Comparison of ENCODE assay signal across 17 mouse cellular contexts in the genomic region with DNA sequence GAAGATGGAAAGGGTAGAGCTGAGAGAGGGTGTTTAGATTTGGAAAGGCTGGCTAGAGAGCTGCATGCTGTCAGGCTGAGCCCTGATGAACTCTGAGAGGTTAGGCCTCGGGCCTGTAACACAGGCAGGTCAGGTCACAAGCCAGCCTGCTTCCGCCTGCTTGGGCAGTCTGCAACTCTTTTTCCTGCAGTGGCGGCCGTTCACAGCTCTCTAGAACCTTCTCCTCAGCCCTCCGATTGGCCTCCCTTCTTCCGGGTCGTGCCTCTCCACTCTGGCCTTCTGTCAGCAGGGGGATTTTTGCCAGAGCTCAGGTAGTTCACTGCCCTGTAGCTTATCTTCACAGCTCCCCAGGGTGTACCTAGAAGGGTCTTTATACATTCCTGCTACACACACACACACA. TPM values are rescaled to one million over a fixed set of nuclear protein-coding genes. Genes with fewer than 3 reads are reported as not detected.
DNase-seq lines count a peak whose midpoint lies in the region; ATAC-seq lines count a peak whose summit lies in the region.
"Had no signal": no experiment of that assay in that cellular context is flagged by ENCODE, and none has a peak within 500 bp of the region (broad histone marks: within the 10 kb centered on the region; RNA-seq: fewer than 3 reads in every experiment).

No protein-coding gene starts in this region.

- no peaks in the 10 kb centered on the region for H3K36me3 ChIP-seq in forebrain, embryonic 11.5 days (ENCODE audit: control insufficient read depth, insufficient read depth, low read length)
- no peaks in the 10 kb centered on the region for H3K36me3 ChIP-seq in forebrain, embryonic 10.5 days (replicated peaks)
- H3K36me3 ChIP-seq in limb, embryonic 12.5 days, result no peaks in the 10 kb centered on the region; the same call in 1 of the 2 replicates
- H3K36me3 ChIP-seq in limb, embryonic 10.5 days, result no peaks in the 10 kb centered on the region
- H3K36me3 ChIP-seq in intestine, embryonic 16.5 days (ENCODE audit: control insufficient read depth, insufficient read depth, low read length), result no peaks in the 10 kb centered on the region
- H3K36me3 ChIP-seq: heart, embryonic 10.5 days; limb, embryonic 13.5 days had no signal

- 69% methylated on average over 7 of the region's 7 CpGs for WGBS in forebrain, embryonic 11.5 days
- 76% methylated on average over 7 of the region's 7 CpGs for WGBS in forebrain, embryonic 10.5 days
- WGBS in limb, embryonic 12.5 days, result 64% methylated on average over 7 of the region's 7 CpGs
- WGBS in limb, embryonic 10.5 days, result 77% methylated on average over 7 of the region's 7 CpGs
- 67% methylated on average over 7 of the region's 7 CpGs for WGBS in intestine, embryonic 16.5 days

- H3K27ac ChIP-seq in forebrain, embryonic 11.5 days (ENCODE audit: low read depth, low read length), result no peak overlapping the region
- no peak overlapping the region for H3K27ac ChIP-seq in forebrain, embryonic 10.5 days
- H3K27ac ChIP-seq in limb, embryonic 12.5 days, result no peak overlapping the region
- no peak overlapping the region for H3K27ac ChIP-seq in limb, embryonic 10.5 days
- H3K27ac ChIP-seq in intestine, embryonic 16.5 days (ENCODE audit: low read length), result no peak overlapping the region
- H3K27ac ChIP-seq: heart, embryonic 10.5 days; hindbrain, postnatal 0 days; limb, embryonic 13.5 days had no signal

- H3K4me2 ChIP-seq in forebrain, embryonic 11.5 days (ENCODE audit: low read depth, low read length, severe bottlenecking), result no peak overlapping the region
- no peak overlapping the region for H3K4me2 ChIP-seq in limb, embryonic 12.5 days
- no peak overlapping the region for H3K4me2 ChIP-seq in intestine, embryonic 16.5 days (ENCODE audit: low read depth, low read length)
- H3K4me2 ChIP-seq: limb, embryonic 13.5 days had no signal

- no peak for ATAC-seq in forebrain, embryonic 11.5 days (replicated peaks; ENCODE audit: low FRiP score)
- ATAC-seq in limb, embryonic 12.5 days (ENCODE audit: insufficient number of reproducible peaks, insufficient read depth, low FRiP score, low TSS enrichment, low read depth), result 0 out of 2 replicates have a peak, but pooled peaks have one; percentile 6
- ATAC-seq in intestine, embryonic 16.5 days, result peak; percentile 24

- no peak overlapping the region for H3K9ac ChIP-seq in forebrain, embryonic 11.5 days (ENCODE audit: low read length)
- H3K9ac ChIP-seq in limb, embryonic 12.5 days (replicated peaks), result no peak overlapping the region
- no peak overlapping the region for H3K9ac ChIP-seq in intestine, embryonic 16.5 days (ENCODE audit: low read depth, low read length)
- H3K9ac ChIP-seq: limb, embryonic 13.5 days had no signal

- H3K9me3 ChIP-seq in forebrain, embryonic 11.5 days (ENCODE audit: control insufficient read depth, low read length), result no peaks in the 10 kb centered on the region
- H3K9me3 ChIP-seq in forebrain, embryonic 10.5 days, result no peaks in the 10 kb centered on the region
- no peaks in the 10 kb centered on the region for H3K9me3 ChIP-seq in limb, embryonic 12.5 days
- no peaks in the 10 kb centered on the region for H3K9me3 ChIP-seq in limb, embryonic 10.5 days (replicated peaks)
- no peaks in the 10 kb centered on the region for H3K9me3 ChIP-seq in intestine, embryonic 16.5 days (ENCODE audit: control insufficient read depth, low read length)
- H3K9me3 ChIP-seq: heart, embryonic 10.5 days; limb, embryonic 13.5 days had no signal

- H3K27me3 ChIP-seq in forebrain, embryonic 11.5 days (ENCODE audit: control insufficient read depth, insufficient read depth, low read length), result no peaks in the 10 kb centered on the region
- peaks cover 19% of the 10 kb centered on the region for H3K27me3 ChIP-seq in forebrain, embryonic 10.5 days (ENCODE audit: poor library complexity, severe bottlenecking)
- no peaks in the 10 kb centered on the region for H3K27me3 ChIP-seq in limb, embryonic 12.5 days
- 0 out of 2 replicates have a peak, but pooled peaks cover 5% of the 10 kb centered on the region for H3K27me3 ChIP-seq in limb, embryonic 10.5 days (ENCODE audit: low read depth, poor library complexity, severe bottlenecking)
- no peaks in the 10 kb centered on the region for H3K27me3 ChIP-seq in intestine, embryonic 16.5 days (replicated peaks; ENCODE audit: control insufficient read depth, insufficient read depth, low read length)
- H3K27me3 ChIP-seq: limb, embryonic 13.5 days had no signal

- no peak overlapping the region for H3K4me3 ChIP-seq in forebrain, embryonic 11.5 days (ENCODE audit: low read depth, low read length)
- no peak overlapping the region for H3K4me3 ChIP-seq in forebrain, embryonic 10.5 days
- H3K4me3 ChIP-seq in limb, embryonic 12.5 days (replicated peaks), result no peak overlapping the region
- no peak overlapping the region for H3K4me3 ChIP-seq in limb, embryonic 10.5 days
- H3K4me3 ChIP-seq in intestine, embryonic 16.5 days (ENCODE audit: low read length), result no peak overlapping the region
- H3K4me3 ChIP-seq: heart, embryonic 10.5 days; limb, embryonic 13.5 days had no signal

- no peaks in the 10 kb centered on the region; the same call in 1 of the 2 replicates for H3K4me1 ChIP-seq in forebrain, embryonic 11.5 days (replicated peaks; ENCODE audit: control insufficient read depth, insufficient read depth, low read length)
- H3K4me1 ChIP-seq in forebrain, embryonic 10.5 days, result peaks cover 33% of the 10 kb centered on the region
- H3K4me1 ChIP-seq in limb, embryonic 12.5 days (replicated peaks), result peaks cover 33% of the 10 kb centered on the region
- H3K4me1 ChIP-seq in limb, embryonic 10.5 days, result peaks cover 37% of the 10 kb centered on the region
- H3K4me1 ChIP-seq in intestine, embryonic 16.5 days (ENCODE audit: control insufficient read depth, insufficient read depth, low read length), result peaks cover 39% of the 10 kb centered on the region

- DNase-seq in forebrain, embryonic 11.5 days (ENCODE audit: low spot score), result peak; percentile 22
- DNase-seq in forebrain, embryonic 10.5 days (ENCODE audit: extremely low spot score, low spot score), result no peak
- DNase-seq in limb, embryonic 10.5 days (ENCODE audit: low spot score), result no peak
- peak; percentile 50 for DNase-seq in CD4-positive, CD25-positive, alpha-beta regulatory T cell, adult 2 months (ENCODE audit: low read depth, low spot score)
- no peak for DNase-seq in left cerebral cortex, adult 8-10 months (ENCODE audit: low spot score in 2 of 2)
- DNase-seq in right cerebral cortex, postnatal 10 days (ENCODE audit: low spot score in 2 of 2), result no peak
- DNase-seq: adrenal gland, postnatal 14 days; cerebellum, adult 9-10 months; gastrocnemius, postnatal 14 days; heart, postnatal 14 days; right cerebral cortex, adult 18-20 months; thymus, postnatal 25 days had no signal

RNA-seq across cellular contexts. Expression of gene Atxn7l1, which starts 26.7 kb away (rescaled TPM):
- 16.0 and 16.5 TPM in 2 replicates for polyA plus RNA-seq in forebrain, embryonic 11.5 days (2014; fragmentation: Nextera tagmentation; extraction: Ambion mirVana)
- polyA plus RNA-seq in forebrain, embryonic 10.5 days (2016; fragmentation: Nextera tagmentation; extraction: Ambion mirVana), result 10.4 and 11.0 TPM in 2 replicates
- polyA plus RNA-seq in limb, embryonic 12.5 days (2016; fragmentation: Nextera tagmentation; extraction: Ambion mirVana), result 11.2 and 13.8 TPM in 2 replicates
- 11.0 and 11.7 TPM in 2 replicates for polyA plus RNA-seq in limb, embryonic 10.5 days (2016; fragmentation: Nextera tagmentation; extraction: Ambion mirVana)
- 12.9 and 14.5 TPM in 2 replicates for polyA plus RNA-seq in intestine, embryonic 16.5 days (2015; fragmentation: Nextera tagmentation; extraction: Ambion mirVana)
- total RNA-seq in left cerebral cortex, adult 8-10 months (2022), result 10 to 100 TPM; 58.3 to 64.4 (median 61.0) TPM

Comparison
In these comparisons a context has a peak if more than half of its experiments do, and no peak if none do; other contexts are left out.
1. DNase-seq: peak in forebrain, embryonic 11.5 days (single experiment) and CD4-positive, CD25-positive, alpha-beta regulatory T cell, adult 2 months (single experiment); none in forebrain, embryonic 10.5 days (single experiment), limb, embryonic 10.5 days (single experiment), left cerebral cortex, adult 8-10 months (0 of 2) and right cerebral cortex, postnatal 10 days (0 of 2).